17 mouse cellular contexts compared by ENCODE assay signal in the genomic region with DNA sequence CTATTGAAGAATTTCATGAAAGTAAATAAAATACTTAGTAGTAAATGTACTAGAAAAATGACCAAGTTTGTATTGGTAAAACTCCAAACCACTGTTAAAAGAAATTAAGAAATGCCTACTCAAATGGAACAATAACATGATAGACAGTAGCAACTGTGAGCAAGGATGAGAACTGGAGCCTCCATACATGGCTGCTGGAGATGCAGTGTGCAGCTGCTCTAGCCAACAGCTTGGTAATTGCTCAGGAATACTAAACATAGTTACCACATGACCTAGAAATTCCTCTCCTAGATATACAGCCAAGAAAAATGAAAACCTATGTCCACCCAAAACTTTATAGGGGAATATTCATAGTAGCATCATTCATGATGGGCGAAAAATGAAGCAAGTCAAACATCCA.
"Had no signal": no experiment of that assay in that cellular context is flagged by ENCODE, and none has a peak within 500 bp of the region (broad histone marks: within the 10 kb centered on the region; RNA-seq: fewer than 3 reads in every experiment).

No protein-coding gene starts in this region.

- H3K4me3 ChIP-seq: midbrain, embryonic 10.5 days; midbrain, embryonic 12.5 days; neural tube, embryonic 13.5 days; neural tube, embryonic 15.5 days had no signal

- H3K4me2 ChIP-seq: lung, embryonic 14.5 days; midbrain, embryonic 12.5 days; neural tube, embryonic 13.5 days; neural tube, embryonic 15.5 days had no signal

- H3K4me1 ChIP-seq: midbrain, embryonic 10.5 days; midbrain, embryonic 12.5 days; neural tube, embryonic 13.5 days; neural tube, embryonic 15.5 days had no signal

- H3K9ac ChIP-seq: lung, embryonic 14.5 days; midbrain, embryonic 12.5 days; neural tube, embryonic 13.5 days; neural tube, embryonic 15.5 days had no signal

- DNase-seq: lung, adult 18-20 months; lung, embryonic 14.5 days; lung, postnatal 10 days; lung, postnatal 4 days; midbrain, embryonic 14.5 days; retina, postnatal 1 day; right cerebral cortex, adult 18-20 months; right cerebral cortex, postnatal 25 days; right cerebral cortex, postnatal 4 days; spleen, adult 18-20 months; thymus, adult 18-20 months; thymus, postnatal 14 days; thymus, postnatal 36 days had no signal

- H3K27me3 ChIP-seq: midbrain, embryonic 12.5 days; neural tube, embryonic 13.5 days; neural tube, embryonic 15.5 days had no signal

- H3K27ac ChIP-seq: midbrain, embryonic 10.5 days; midbrain, embryonic 12.5 days; neural tube, embryonic 13.5 days; neural tube, embryonic 15.5 days had no signal

- H3K9me3 ChIP-seq: midbrain, embryonic 10.5 days; midbrain, embryonic 12.5 days; neural tube, embryonic 13.5 days; neural tube, embryonic 15.5 days had no signal

- H3K36me3 ChIP-seq: midbrain, embryonic 10.5 days; midbrain, embryonic 12.5 days; neural tube, embryonic 13.5 days; neural tube, embryonic 15.5 days had no signal
